Mouse (Mus musculus) megakaryocyte, embryonic 14.5 days (primary cell): ENCODE data around the gene Kctd6. TPM values are rescaled to one million over a fixed set of nuclear protein-coding genes. Genes with fewer than 3 reads are reported as not detected.

ENCODE experiments used
- H3K27me3 ChIP-seq: replicated peaks from 2 replicates; pipeline ENCODE3; 2012; ENCODE audit warnings: inconsistent platforms
- H3K36me3 ChIP-seq: replicated peaks from 2 replicates; pipeline ENCODE3; 2012; ENCODE audit warnings: low read length, inconsistent platforms, mixed read lengths
- H3K4me1 ChIP-seq: 2 replicates; pipeline ENCODE4 v1.6.1; 2012; ENCODE audit warnings: inconsistent platforms
- H3K4me3 ChIP-seq: replicated peaks from 2 replicates; pipeline ENCODE3; 2012; ENCODE audit warnings: moderate library complexity, mild to moderate bottlenecking, inconsistent platforms
- H3K9me3 ChIP-seq: 2 replicates; pipeline ENCODE4 v1.6.1; 2012; ENCODE audit warnings: inconsistent platforms
- FLI1 ChIP-seq: IDR thresholded peaks from 2 replicates; pipeline ENCODE4 v1.6.1; 2012; ENCODE audit warnings: low read length, inconsistent platforms, mixed read lengths
- GATA1 ChIP-seq: IDR thresholded peaks from 3 replicates; pipeline ENCODE4 v1.6.1; 2012; ENCODE audit warnings: mixed read lengths, low read length, inconsistent platforms, borderline replicate concordance
- polyA plus RNA-seq: library from polyadenylated mRNA; stranded (reverse); fragments of >175 nt; gene quantifications from 2 replicates; pipeline ENCODE4 v1.2.3, GENCODE M21; 2012; ENCODE audit warnings: low replicate concordance; ENCODE audit not compliant: insufficient read depth

Gene Kctd6
- polyA plus RNA-seq, 1 experiment: 0.16 TPM

DNA sequence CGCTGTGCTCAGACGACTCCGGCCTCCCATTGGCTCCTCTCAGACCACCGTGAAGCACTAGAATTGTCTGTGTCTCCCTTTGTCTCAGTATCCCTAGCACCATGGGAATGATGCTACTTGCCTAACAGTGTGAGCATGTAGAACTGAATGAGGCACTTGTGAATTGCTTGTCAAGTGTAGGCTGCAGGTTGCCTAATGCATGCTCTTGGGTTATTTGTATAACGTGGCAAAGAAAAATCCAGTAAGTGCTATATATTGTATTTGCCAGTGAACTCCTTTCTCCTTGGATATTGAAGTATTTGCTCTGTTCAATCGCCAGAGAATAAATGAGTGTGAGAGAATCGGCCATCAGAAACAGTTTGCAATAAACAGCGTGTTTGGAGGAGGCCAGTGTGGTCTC is 32.9 kb downstream of the Kctd6 start:
- no peaks in the 10 kb centered on the region for H3K36me3 ChIP-seq
- H3K27me3 ChIP-seq: peaks cover 35% of the 10 kb centered on the region
- H3K4me1 ChIP-seq: no peaks in the 10 kb centered on the region
- no peaks in the 10 kb centered on the region for H3K9me3 ChIP-seq
- no peak overlapping the region for H3K4me3 ChIP-seq
- TF ChIP-seq GATA1: no peak
- no peak for TF ChIP-seq FLI1

- Histone ChIP-seq H3K4me1 (no peaks in the 10 kb centered on the region), H3K9me3 (no peaks in the 10 kb centered on the region), H3K4me3 (no peak overlapping the region), H3K36me3 (no peaks in the 10 kb centered on the region), H3K27me3 (peaks cover 26% of the 10 kb centered on the region)
- TF ChIP-seq FLI1 (no peak), GATA1 (no peak)
Measured at GRCm38 (mm10) chr14:8249206-8249605, 35.3 kb downstream of the Kctd6 start.

- no peaks in the 10 kb centered on the region for H3K9me3 ChIP-seq
- H3K36me3 ChIP-seq: no peaks in the 10 kb centered on the region
- TF ChIP-seq GATA1 (no peak), FLI1 (no peak)
- H3K27me3 ChIP-seq: peaks cover 26% of the 10 kb centered on the region
- H3K4me1 ChIP-seq: no peaks in the 10 kb centered on the region
- H3K4me3 ChIP-seq: no peak overlapping the region
Measured at GRCm38 (mm10) chr14:8250141-8250871, 36.4 kb downstream of the Kctd6 start.

DNA sequence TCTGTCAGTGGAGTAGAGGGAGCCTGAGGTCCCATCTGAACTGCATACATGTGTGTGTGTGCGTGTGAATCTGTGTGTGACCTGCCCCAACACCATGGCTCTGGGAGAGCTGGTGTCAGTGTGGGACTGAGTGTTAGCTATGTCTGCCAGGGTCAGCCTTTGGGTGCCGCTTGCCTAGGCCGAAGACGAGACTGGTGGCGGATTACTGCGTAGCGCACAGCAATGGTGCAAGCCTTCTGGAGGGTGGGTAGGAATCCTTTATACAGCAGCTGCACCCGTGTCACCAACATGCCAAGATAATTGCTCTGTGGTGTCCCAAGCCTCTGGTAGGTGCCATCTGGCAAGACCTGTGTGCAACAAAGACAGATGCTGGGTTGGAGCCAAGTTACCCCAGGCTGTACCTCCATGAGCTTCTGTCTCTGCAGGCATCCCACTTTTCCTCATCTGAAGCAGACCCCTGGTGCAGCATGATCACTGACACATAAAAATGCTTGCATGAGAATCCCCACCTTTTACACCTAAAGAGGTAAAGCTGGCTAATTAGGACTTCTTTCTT is 37.5 kb downstream of the Kctd6 start:
- TF ChIP-seq FLI1 (no peak), GATA1 (no peak)
- no peaks in the 10 kb centered on the region for H3K9me3 ChIP-seq
- H3K27me3 ChIP-seq: peaks cover 21% of the 10 kb centered on the region
- no peak overlapping the region for H3K4me3 ChIP-seq
- H3K36me3 ChIP-seq: no peaks in the 10 kb centered on the region
- H3K4me1 ChIP-seq: no peaks in the 10 kb centered on the region

GRCm38 (mm10) chr14:8255076-8255729 is 41.3 kb downstream of the Kctd6 start:
- Histone ChIP-seq H3K27me3 (peaks cover 30% of the 10 kb centered on the region), H3K9me3 (no peaks in the 10 kb centered on the region), H3K4me1 (0 out of 2 replicates have a peak, but pooled peaks cover 3% of the 10 kb centered on the region), H3K36me3 (no peaks in the 10 kb centered on the region), H3K4me3 (no peak overlapping the region)
- TF ChIP-seq GATA1 (no peak), FLI1 (no peak)

DNA sequence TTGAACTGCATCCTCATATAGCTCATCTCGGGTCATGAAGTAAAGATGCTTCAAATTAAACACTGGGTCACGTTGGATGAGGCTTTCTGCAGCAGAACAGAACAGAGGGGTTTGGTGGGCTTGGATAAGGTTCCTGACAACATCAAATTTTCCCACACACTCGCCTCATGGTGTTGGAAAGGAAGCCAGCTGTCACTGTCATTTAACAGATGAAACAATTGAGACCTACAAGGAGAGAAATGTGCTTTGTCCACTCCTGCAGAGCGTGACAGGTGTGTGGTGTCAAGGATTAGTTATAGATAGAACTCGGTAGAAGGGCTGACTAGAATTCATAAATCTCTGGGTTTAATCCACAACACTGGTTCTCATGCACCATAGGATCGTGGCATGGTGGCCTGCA is 42.1 kb downstream of the Kctd6 start:
- no peaks in the 10 kb centered on the region for H3K36me3 ChIP-seq
- H3K4me3 ChIP-seq: no peak overlapping the region
- TF ChIP-seq GATA1 (no peak), FLI1 (no peak)
- H3K9me3 ChIP-seq: no peaks in the 10 kb centered on the region
- H3K27me3 ChIP-seq: peaks cover 30% of the 10 kb centered on the region
- 0 out of 2 replicates have a peak, but pooled peaks cover 3% of the 10 kb centered on the region for H3K4me1 ChIP-seq

DNA sequence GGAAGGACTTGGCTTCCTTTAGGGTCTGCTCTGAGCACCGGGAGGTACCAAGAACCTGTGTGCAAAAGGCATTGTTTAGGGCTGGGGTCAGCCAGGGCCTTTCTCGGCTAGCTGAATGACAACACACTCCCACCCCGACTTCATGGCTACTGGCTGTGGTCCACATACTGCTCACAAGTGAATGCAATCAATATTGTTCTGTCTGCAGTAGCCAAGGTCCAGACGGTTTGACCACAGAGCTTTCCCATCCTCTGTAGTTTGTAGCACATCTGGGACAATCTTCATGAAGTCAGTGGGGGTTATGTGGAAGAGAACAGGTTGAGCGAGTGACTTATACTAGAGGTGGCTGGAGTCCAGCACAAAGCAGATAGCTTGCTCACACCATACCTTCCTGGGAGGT is 42.9 kb downstream of the Kctd6 start:
- H3K27me3 ChIP-seq: peaks cover 26% of the 10 kb centered on the region
- TF ChIP-seq GATA1: no peak
- no peak for TF ChIP-seq FLI1
- H3K9me3 ChIP-seq: no peaks in the 10 kb centered on the region
- H3K4me3 ChIP-seq: no peak overlapping the region
- no peaks in the 10 kb centered on the region for H3K36me3 ChIP-seq
- H3K4me1 ChIP-seq: 0 out of 2 replicates have a peak, but pooled peaks cover 3% of the 10 kb centered on the region

DNA sequence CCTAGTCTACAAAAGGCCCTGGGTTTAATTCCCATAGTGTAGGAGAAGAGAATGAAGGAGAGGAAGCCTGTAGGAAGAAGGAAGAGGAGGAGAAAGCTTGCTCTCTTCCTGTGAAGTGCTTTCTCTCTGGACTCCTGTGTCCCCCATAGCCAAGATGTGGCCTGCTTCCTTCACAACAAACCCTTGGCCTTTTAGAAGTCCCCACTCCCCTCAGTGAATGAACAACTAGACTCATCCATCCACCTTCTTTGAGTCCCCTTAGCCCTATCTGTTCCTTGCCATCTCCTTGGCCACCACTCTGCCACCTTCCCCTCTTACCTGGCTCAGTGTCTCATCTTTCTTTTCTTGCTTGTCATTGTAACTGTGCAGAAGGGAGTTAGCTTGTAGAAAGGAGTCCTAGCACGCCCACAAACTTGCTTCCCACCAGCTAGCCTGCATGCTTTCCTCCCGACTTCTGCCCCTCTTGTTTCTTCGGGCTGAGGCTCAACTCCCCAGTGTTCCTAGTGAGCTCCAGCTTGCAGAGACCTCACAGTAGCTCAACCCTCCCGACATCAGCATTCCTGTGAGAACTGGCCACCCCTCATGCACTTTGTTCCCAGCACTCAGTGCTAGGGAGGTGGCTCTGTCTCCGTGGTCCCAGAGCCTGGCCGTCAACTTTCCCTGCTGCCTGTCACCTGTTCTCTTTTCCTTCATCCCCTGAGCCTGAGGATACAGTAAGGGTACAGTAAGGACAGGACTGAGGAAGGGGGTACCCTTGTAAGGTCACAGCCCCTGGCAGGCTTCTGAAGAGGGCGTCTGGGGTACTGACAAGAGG is 43.8 kb downstream of the Kctd6 start:
- Histone ChIP-seq H3K27me3 (peaks cover 26% of the 10 kb centered on the region), H3K9me3 (no peaks in the 10 kb centered on the region), H3K4me1 (0 out of 2 replicates have a peak, but pooled peaks cover 3% of the 10 kb centered on the region), H3K36me3 (no peaks in the 10 kb centered on the region), H3K4me3 (no peak overlapping the region)
- no peak for TF ChIP-seq FLI1
- TF ChIP-seq GATA1: no peak

- Histone ChIP-seq H3K4me1 (0 out of 2 replicates have a peak, but pooled peaks cover 3% of the 10 kb centered on the region), H3K36me3 (no peaks in the 10 kb centered on the region), H3K9me3 (no peaks in the 10 kb centered on the region), H3K27me3 (peaks cover 25% of the 10 kb centered on the region), H3K4me3 (no peak overlapping the region)
- TF ChIP-seq GATA1: no peak
- no peak for TF ChIP-seq FLI1
Measured at GRCm38 (mm10) chr14:8258335-8258627, 44.3 kb downstream of the Kctd6 start.

GRCm38 (mm10) chr14:8258752-8259151 is 44.8 kb downstream of the Kctd6 start:
- TF ChIP-seq GATA1 (no peak), FLI1 (no peak)

More at GRCm38 (mm10) chr14:8258752-8259151, 44.8 kb downstream of the Kctd6 start:
- H3K9me3 ChIP-seq: no peaks in the 10 kb centered on the region
- 0 out of 2 replicates have a peak, but pooled peaks cover 3% of the 10 kb centered on the region for H3K4me1 ChIP-seq
- H3K4me3 ChIP-seq: no peak overlapping the region
- H3K36me3 ChIP-seq: no peaks in the 10 kb centered on the region
- peaks cover 23% of the 10 kb centered on the region for H3K27me3 ChIP-seq
